7 mouse cellular contexts compared by ENCODE assay signal in the genomic region with DNA sequence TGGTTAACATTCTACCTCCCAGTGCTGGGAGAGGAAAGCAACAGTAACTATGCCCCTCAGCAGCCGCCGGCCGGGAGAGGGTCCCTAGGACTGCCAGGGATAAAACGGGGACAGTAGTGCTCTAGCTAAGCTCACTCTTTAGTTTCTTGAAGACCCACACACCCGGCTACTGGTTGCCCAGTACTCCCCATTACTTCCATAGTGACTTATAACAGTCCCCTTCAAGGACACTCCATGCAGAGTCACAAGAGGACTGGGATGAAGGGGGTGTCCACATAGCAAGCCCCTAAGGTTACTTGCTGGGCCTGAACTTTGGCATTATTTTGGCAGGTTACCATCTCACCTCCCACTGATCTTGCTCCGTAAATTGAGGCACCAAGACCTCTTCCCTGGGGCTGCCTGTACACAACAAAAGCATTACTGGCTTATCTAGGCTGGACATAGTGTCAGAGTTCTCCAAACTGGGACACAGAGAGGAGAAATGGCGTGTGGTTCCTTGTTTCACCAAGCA. TPM values are rescaled to one million over a fixed set of nuclear protein-coding genes. Genes with fewer than 3 reads are reported as not detected.
A peak's percentile ranks its signal among the peaks of the same experiment; 100 is the strongest.
DNase-seq lines count a peak whose midpoint lies in the region; ATAC-seq and TF ChIP-seq lines count a peak whose summit lies in the region.

No protein-coding gene starts in this region.

- no peak for TF ChIP-seq CTCF in olfactory bulb, adult 2 months (IDR thresholded peaks at IDR 0.05; ENCODE audit: insufficient read depth, low read depth, low read length)

- DNase-seq in lung, adult 18-20 months: no peak
- DNase-seq in limb, embryonic 11.5 days (ENCODE audit: low spot score): no peak
- no peak for DNase-seq in right cerebral cortex, postnatal 4 days
- DNase-seq in urinary bladder, adult 2 months (ENCODE audit: low spot score): no peak

- ATAC-seq in lung, embryonic 16.5 days (ENCODE audit: low read depth): no peak
- no peak for ATAC-seq in forebrain, embryonic 12.5 days (ENCODE audit: low FRiP score)
- no peak for ATAC-seq in limb, embryonic 11.5 days (ENCODE audit: insufficient number of reproducible peaks, low FRiP score, low TSS enrichment, low read depth)

- H3K27me3 ChIP-seq in lung, embryonic 16.5 days (ENCODE audit: control insufficient read depth, insufficient read depth, low read depth, low read length): no peaks in the 10 kb centered on the region
- no peaks in the 10 kb centered on the region for H3K27me3 ChIP-seq in forebrain, embryonic 12.5 days
- no peaks in the 10 kb centered on the region for H3K27me3 ChIP-seq in limb, embryonic 11.5 days (ENCODE audit: control insufficient read depth, insufficient read depth, low read length)

- H3K36me3 ChIP-seq in lung, embryonic 16.5 days (ENCODE audit: control insufficient read depth, insufficient read depth, low read length): peaks cover 11% of the 10 kb centered on the region
- H3K36me3 ChIP-seq in forebrain, embryonic 12.5 days (replicated peaks): peaks cover 17% of the 10 kb centered on the region
- H3K36me3 ChIP-seq in limb, embryonic 11.5 days (ENCODE audit: control insufficient read depth, insufficient read depth, low read length): no peaks in the 10 kb centered on the region

- H3K9me3 ChIP-seq in lung, embryonic 16.5 days (ENCODE audit: control insufficient read depth, low read length): no peaks in the 10 kb centered on the region
- H3K9me3 ChIP-seq in forebrain, embryonic 12.5 days: no peaks in the 10 kb centered on the region
- H3K9me3 ChIP-seq in limb, embryonic 11.5 days (ENCODE audit: control insufficient read depth, low read length): no peaks in the 10 kb centered on the region

- H3K9ac ChIP-seq in lung, embryonic 16.5 days (ENCODE audit: low read length): peak overlapping the region; percentile 93
- peak overlapping the region; percentile 92 for H3K9ac ChIP-seq in forebrain, embryonic 12.5 days
- H3K9ac ChIP-seq in limb, embryonic 11.5 days (ENCODE audit: low read length): peak overlapping the region; percentile 88

- H3K27ac ChIP-seq in lung, embryonic 16.5 days (ENCODE audit: low read length): peak overlapping the region; percentile 89
- peak overlapping the region; percentile 96 for H3K27ac ChIP-seq in forebrain, embryonic 12.5 days
- H3K27ac ChIP-seq in limb, embryonic 11.5 days (replicated peaks; ENCODE audit: low read depth, low read length): peak overlapping the region; percentile 70; the same call in 1 of the 2 replicates
- peak overlapping the region; percentile 95 for H3K27ac ChIP-seq in olfactory bulb, adult 2 months (ENCODE audit: insufficient read depth, low read depth, low read length)

- peaks cover 16% of the 10 kb centered on the region for H3K4me1 ChIP-seq in lung, embryonic 16.5 days (replicated peaks; ENCODE audit: control insufficient read depth, insufficient read depth, low read length)
- peaks cover 29% of the 10 kb centered on the region for H3K4me1 ChIP-seq in forebrain, embryonic 12.5 days
- H3K4me1 ChIP-seq in limb, embryonic 11.5 days (ENCODE audit: control insufficient read depth, insufficient read depth, low read length): peaks cover 14% of the 10 kb centered on the region
- H3K4me1 ChIP-seq in olfactory bulb, adult 2 months (ENCODE audit: control insufficient read depth, insufficient read depth, low read length): peaks cover 13% of the 10 kb centered on the region

- H3K4me3 ChIP-seq in lung, embryonic 16.5 days (ENCODE audit: low read length): peak overlapping the region; percentile 88
- peak overlapping the region; percentile 83 for H3K4me3 ChIP-seq in forebrain, embryonic 12.5 days (replicated peaks)
- H3K4me3 ChIP-seq in limb, embryonic 11.5 days (ENCODE audit: low read depth, low read length): peak overlapping the region; percentile 84
- H3K4me3 ChIP-seq in olfactory bulb, adult 2 months (ENCODE audit: insufficient read depth, low read depth, low read length): peak overlapping the region; percentile 82

- H3K4me2 ChIP-seq in lung, embryonic 16.5 days (ENCODE audit: low read depth, low read length): peak overlapping the region; percentile 85
- peak overlapping the region; percentile 68 for H3K4me2 ChIP-seq in forebrain, embryonic 12.5 days
- peak overlapping the region; percentile 75 for H3K4me2 ChIP-seq in limb, embryonic 11.5 days (ENCODE audit: low read depth, severe bottlenecking)

- 62% methylated on average over 7 of the region's 7 CpGs for WGBS in lung, embryonic 16.5 days
- WGBS in forebrain, embryonic 12.5 days: 52% methylated on average over 7 of the region's 7 CpGs
- WGBS in limb, embryonic 11.5 days: 67% methylated on average over 7 of the region's 7 CpGs
- 38% methylated on average over 7 of the region's 7 CpGs for WGBS in olfactory bulb, adult 2 months

- no peak for TF ChIP-seq POLR2A in olfactory bulb, adult 2 months (IDR thresholded peaks at IDR 0.05; ENCODE audit: insufficient read depth, low read depth, low read length)

RNA-seq across cellular contexts. Expression of a gene that starts 16.1 kb away (rescaled TPM):
- polyA plus RNA-seq in lung, embryonic 16.5 days (2015; fragmentation: Nextera tagmentation; extraction: Ambion mirVana): 9.2 and 10.9 TPM in 2 replicates
- 8.4 and 11.0 TPM in 2 replicates for polyA plus RNA-seq in forebrain, embryonic 12.5 days (2016; fragmentation: Nextera tagmentation; extraction: Ambion mirVana)
- polyA plus RNA-seq in limb, embryonic 11.5 days (2014; fragmentation: Nextera tagmentation; extraction: Ambion mirVana): 2.8 and 4.0 TPM in 2 replicates
- polyA plus RNA-seq in olfactory bulb, adult 2 months (2012; ENCODE audit: insufficient read depth, insufficient read length, low replicate concordance, missing spikeins): 71.7 TPM in 1 of 2 replicates, not detected in the other
- polyA plus RNA-seq in urinary bladder, adult 2 months (2012; rRNA removed): 43.2 and 60.5 TPM in 2 replicates
